Mouse (Mus musculus): ENCODE results near the gene A230072I06Rik.

A230072I06Rik gene

DNA sequence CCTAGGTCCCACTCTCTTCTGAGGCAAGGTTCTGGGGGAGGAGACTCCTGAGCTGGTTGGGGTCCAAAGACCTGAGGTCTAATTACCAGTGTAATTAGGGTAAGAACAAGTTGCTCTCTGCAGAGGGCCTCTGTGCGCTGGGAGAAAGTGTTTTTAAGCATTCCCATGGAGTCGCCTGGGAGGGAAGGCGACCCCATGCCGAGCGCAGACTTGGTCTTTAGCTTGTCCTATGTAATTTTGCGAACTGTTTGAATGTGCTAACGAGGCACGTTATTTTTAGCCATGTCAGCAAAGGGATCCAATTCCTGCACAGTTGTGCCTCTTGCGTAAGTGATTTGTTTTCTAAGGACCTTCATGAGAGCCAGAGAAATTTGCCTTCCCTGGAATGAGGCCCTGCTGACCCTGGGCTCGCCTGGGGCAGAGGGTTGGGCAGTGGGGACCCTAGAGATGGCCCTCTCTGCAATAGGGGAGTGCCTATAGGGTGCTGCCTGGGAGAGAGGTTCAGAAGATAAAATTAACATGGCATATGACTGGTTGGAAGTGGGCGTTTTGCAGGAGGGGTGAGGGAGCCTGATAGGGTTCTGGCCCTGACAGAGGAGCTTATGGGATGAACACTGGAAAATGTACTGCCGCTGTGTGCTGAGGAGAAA, at the start of gene A230072I06Rik:
TSS of gene A230072I06Rik (plus strand) at position 157 of the 650 bp plus-strand sequence.
- no peak for DNase-seq (ENCODE audit: low read depth)

DNA sequence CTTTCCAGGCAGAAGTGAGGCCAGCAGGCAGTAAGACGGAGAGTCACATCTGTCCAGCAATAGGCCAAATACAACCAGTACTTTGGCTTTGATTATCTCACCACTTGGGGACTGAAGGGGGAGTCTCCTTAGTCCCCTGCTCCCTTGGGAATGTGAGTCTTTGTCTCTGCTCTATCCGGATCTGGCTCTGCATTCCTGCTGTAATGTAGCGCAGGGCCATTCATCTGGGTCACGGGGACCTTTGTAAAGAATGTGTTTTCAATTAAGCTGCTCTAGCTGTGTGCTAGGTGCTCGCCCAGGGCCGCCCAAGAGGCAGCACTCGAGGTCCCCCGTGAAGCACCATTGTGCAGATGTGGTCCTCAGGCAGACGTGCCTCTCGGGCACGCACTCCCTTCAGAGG, 44.6 kb upstream of the A230072I06Rik start:
- no peak for DNase-seq (ENCODE audit: low read depth)

DNA sequence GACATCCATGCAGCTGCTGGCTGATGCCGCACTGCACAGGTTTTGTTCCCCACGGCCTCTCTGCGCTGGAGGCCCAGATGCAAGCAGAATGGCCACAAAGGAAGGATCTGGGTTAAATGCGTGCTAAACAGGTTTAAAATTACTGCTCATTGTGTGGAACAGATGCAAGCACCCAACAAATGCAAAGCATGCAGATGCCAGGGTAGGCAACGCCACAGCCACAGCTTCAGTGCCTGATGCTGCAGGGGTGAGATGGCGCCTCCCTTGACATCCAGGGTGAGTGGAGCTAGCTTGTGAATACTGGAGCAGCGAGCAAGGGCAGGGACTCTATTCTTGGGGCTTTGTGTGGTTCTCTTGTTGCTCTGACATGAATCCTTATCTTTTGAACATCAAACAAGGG, 39.8 kb upstream of the A230072I06Rik start:
- no peak for DNase-seq (ENCODE audit: low read depth)

DNA sequence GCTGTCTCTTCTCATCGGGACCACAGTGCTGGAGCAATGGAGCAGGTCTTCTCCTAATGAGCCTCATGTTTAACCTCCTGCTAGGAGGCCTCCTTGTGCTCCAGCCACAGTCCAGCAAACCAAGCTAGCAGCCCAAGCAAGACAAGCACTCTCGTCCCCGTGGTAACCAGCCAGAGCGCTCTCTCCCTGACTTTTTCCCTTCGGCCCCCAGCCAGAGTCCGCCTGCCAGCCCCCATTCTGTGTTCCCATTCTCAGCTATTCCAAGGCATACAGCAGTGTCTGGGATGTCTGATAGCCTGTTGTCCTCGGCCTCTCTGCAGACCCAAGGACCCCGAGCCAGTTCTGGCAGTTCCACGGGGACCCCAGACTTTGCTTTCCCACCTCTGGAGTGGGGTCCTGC, 38.5 kb upstream of the A230072I06Rik start:
- DNase-seq (ENCODE audit: low read depth), result no peak

DNA sequence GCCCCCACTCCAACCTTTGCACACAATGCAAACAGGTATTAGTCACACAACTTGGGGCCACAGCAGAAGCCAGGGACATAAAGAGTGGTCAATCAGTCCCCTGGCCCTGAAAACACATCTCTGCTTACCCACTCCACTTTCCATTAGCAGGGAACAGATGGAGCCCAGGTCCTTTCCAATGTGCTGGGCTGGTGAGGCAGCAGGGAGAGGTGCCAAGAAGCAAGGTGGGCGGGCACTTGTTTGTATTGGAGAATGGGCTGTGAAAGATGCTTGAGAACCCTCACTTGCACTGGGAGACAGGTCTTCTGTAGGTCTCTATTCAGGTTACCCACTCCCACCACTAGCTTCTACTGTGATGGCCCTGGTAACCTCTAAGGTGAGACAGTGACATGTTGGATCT, 34.9 kb upstream of the A230072I06Rik start:
- no peak for DNase-seq (ENCODE audit: low read depth)

DNA sequence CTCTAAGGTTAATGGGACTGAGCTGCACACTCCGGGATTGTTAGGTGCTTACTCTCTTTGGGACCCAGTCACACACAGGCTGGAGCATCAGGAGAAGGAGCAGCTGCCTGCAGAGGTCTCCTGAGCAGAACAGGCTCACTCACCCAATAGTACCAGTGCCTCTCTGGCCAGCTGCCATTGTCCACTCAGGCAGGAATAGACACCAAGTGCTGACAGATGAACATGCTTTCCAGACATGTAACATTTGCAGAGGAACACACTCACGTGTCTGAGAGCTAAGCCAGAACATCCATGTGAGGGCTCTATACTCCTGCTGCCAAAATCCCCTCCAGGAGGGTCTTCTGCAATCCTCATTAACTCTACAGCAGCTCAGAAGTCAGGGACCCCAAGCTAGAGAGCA, 18.7 kb upstream of the A230072I06Rik start:
- DNase-seq (ENCODE audit: low read depth), result no peak

DNA sequence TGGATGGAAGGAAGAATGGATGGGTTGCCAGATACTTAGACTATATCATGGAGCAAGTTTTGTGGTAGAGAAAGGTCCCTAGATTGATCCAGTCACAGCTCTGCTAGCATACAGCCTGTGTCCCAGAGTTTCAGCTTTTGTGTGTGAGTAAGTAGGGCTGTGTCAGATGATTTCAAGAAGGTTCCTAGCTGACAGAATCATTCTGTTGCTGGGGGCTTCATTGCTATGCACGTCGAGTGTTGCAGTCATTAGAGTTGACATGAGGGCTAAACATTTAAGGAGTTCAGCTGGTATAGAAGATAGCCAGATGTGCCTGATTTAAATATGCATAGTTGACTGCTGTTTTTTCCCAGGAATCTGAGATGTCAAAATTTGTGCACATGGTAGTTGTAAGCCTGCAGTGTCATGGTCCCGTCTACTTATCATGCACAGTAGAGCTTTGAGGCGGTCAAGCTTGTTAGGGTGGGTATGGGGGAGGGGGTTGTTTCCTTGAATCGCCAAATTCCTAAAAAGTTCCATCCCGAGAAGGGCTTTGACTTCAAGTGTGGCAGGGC, 18.1 kb upstream of the A230072I06Rik start:
- no peak for DNase-seq (ENCODE audit: low read depth)

GRCm38 (mm10) chr8:12261556-12261955, 17.1 kb upstream of the A230072I06Rik start:
- DNase-seq (ENCODE audit: low read depth), result no peak

DNA sequence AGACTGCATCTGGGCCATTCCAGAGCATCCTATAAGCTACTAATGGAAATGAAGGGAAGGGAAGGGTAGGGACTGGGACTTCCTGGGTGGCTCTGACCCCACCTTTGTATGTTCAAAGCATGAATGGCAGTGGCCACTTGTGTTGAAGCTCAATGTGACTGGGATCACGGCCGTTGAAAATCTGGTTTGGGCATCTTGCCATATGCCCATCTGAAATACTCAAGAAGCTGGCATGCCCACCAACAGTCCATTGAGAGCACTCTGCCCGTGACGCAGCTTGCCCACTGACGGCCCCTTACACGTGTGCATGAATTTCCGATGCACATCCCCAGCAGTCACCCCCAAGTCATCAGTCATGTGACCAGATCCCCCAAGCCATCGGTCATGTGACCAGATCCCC, 13.6 kb upstream of the A230072I06Rik start:
- DNase-seq (ENCODE audit: low read depth), result no peak

DNA sequence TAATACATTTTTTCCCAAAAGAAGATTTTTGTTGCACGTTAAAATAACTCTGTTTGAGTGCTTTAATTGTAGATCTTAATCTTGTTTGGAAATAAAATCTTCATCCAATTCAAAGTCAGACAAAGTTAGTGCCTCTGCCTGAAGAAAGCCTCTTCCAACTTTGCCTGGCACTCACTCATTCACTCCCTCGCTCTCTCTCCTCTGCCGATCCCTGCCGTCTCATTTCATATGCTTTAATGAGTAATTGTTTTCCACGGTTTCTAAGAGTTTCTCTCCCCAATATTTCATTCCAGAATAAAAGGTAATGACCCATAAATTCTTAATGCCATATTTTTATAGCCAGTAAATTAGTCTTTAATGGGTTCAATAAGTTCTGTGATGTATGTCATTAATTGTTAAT, 10.8 kb upstream of the A230072I06Rik start:
- DNase-seq (ENCODE audit: low read depth), result no peak

DNA sequence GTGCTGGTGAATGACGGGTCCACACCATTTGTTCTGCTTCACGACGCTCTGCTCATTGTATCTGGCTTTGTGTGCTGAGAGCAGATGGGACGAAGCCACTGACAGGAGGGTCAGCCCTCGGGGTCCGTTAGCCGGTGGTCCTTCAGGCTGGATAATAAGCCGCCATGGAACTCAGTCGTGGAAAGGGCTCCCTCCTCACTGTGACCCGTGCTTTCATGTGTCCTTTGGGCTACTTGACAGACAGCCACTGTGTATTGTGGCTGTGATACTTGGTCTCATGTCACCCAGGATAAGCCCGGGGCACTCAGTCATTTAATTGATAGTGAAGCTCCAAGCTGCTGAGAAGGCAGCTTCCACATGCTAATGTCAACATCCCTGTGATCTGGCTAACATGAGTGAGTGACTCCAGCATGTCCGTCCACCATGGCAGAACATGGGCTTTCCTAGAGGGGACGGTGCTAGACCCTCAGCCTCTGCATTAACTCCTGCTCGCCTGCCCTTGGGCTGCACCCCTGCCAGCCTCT, 10.3 kb upstream of the A230072I06Rik start:
- no peak for DNase-seq (ENCODE audit: low read depth)

DNA sequence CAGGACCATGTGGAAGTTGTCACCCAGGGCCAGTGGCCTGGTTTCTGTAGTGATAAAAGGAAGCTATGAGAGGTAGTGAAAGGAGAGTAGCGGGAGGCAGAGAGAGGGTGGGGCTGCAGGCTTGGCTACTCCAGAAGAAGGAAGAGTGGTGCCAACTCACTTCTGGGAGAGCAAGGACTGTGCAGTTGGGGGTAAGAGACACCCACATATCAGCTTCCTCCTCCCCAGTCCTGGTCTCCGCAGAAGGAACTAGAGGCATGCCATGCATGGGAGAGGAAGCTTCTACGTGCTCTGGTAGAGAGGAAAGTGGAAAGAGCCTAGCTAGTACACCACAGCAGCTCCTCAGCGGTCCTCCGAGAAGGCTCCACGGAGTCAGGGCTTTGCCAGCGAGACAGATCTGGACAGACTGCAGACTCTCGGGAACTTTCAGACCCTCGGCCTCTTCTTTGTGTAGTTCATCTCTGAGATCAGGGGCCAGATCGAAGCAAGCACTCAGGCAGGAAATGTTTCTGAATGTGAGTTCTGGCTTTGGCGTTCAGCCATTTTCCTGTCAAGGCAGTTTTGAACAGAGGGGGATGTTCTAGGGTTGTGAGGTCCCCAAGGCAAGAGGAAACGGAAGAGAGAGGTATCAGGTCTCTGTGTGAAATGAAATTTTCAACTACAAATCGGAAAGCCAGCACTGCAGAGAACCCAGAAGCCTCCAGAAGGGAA, 1.0 kb downstream of the A230072I06Rik start:
- DNase-seq (ENCODE audit: low read depth), result no peak

- no peak for DNase-seq (ENCODE audit: low read depth)
Observed at GRCm38 (mm10) chr8:12282128-12282527, 3.5 kb downstream of the A230072I06Rik start.

DNA sequence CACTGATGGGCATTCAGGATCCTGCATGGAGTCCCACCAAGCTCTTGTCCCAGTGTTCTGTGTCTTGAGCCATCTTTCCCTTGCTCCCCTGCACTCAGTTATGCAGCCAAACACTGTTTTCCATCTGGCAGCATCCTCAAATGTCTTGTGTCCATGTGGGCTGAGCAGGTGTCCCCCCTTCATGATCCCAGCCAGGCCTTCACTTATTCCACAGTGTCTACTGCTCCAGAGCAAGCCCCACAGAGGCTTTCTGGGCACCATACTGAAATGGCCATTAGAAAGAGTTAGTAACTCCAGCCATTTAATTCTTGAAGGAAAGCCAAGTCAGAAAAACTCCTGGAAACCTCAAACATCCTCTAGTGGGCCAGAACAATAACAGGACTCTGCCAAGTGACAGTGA, 11.9 kb downstream of the A230072I06Rik start:
- no peak for DNase-seq (ENCODE audit: low read depth)

- no peak for DNase-seq (ENCODE audit: low read depth)
Observed at GRCm38 (mm10) chr8:12298326-12298950, 19.8 kb downstream of the A230072I06Rik start.

DNA sequence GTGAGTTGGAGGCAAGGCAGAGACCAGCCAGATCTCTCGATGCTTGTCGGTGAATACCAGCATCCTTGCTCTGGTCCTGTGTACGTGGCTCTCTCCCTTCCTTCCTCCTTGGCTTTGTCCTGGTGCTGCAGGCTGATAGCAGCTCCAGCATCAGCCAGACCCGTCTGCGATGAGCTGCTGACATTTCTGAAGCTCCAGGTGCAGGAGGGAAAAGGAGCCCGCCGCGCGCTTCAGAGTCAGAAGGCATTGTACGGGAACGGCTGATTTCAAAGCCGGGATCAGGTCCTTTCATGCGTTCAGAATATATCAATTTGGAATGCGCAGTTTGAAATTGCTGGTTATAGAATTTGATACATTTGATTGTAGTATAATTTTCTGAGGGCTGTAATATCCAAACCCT, 23.4 kb downstream of the A230072I06Rik start:
- no peak for DNase-seq (ENCODE audit: low read depth)

GRCm38 (mm10) chr8:12312975-12313734, 34.5 kb downstream of the A230072I06Rik start:
- DNase-seq (ENCODE audit: low read depth), result no peak

GRCm38 (mm10) chr8:12314258-12314657, 35.6 kb downstream of the A230072I06Rik start:
- no peak for DNase-seq (ENCODE audit: low read depth)

DNA sequence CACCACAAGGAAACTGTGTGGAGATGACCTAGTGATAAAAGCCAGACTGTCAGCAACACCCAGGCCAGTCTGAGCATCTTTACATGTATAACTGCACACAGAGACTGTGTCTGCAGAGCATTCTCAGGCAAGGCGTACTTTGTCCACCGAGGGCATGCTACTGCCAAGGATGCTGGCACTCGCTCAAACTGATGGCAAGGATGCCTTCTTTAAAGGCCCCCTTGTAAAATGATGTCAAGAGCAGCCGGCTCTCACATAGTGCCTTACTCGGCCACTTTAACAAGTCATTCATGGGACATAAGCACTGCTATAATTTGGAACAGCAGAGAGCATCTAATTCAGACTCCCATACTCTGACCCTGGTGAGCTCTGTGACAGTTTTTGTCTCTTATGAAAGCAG, 36.6 kb downstream of the A230072I06Rik start:
- DNase-seq (ENCODE audit: low read depth), result no peak

DNA sequence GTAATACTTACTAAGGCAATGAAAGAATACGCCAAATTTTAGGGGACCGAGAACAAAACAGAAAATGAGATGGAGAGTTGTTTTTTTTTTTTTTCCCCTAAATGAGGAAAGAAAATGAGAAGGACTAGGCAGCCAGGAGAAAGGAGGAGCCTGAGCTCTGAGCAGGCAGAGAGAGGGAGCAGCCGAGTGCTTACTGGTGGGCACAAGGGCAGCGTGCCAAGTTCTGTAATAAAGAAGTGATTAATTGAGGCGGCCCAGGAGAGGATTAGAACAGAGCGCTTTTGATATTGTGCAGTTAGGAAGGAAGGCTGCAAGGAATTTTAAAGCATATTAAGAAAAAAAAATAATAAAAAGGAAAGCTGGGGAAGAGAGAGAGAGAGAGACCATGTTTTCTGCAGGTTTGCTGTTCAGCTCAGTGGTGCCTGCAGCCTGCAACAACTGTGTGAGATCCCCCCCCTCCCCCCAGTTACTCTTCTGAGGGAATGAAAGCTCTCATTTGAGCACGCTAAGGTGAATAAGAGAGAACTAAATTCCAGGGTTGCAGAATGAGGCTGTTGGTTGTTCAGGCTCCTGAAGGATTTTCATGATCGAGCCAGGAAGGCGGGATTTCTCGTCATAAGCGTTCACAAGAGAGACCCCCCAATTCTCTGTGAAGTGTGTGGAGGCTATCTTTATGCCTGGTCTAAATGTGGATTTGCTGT, 41.3 kb downstream of the A230072I06Rik start:
- no peak for DNase-seq (ENCODE audit: low read depth)

GRCm38 (mm10) chr8:12322071-12322470, 43.5 kb downstream of the A230072I06Rik start:
- no peak for DNase-seq (ENCODE audit: low read depth)
